In genomic region chrX:12839406-12840159, GRCm38 (mm10) we compare ENCODE assay signal across 8 mouse cellular contexts.
DNase-seq lines count a peak whose midpoint lies in the region; ATAC-seq and TF ChIP-seq lines count a peak whose summit lies in the region.

No protein-coding gene starts in this region.

- peak overlapping the region; percentile 47; the same call in 1 of the 2 replicates for H3K9ac ChIP-seq in ES-Bruce4 (ENCODE audit: low read depth, poor library complexity, severe bottlenecking)
- no peak overlapping the region for H3K9ac ChIP-seq in embryonic facial prominence, embryonic 15.5 days
- no peak overlapping the region for H3K9ac ChIP-seq in liver, postnatal 0 days (replicated peaks)
- peak overlapping the region; percentile 44 for H3K9ac ChIP-seq in neural tube, embryonic 11.5 days (ENCODE audit: low read length)

- ATAC-seq in embryonic facial prominence, embryonic 15.5 days (ENCODE audit: insufficient number of reproducible peaks, low FRiP score, low TSS enrichment, low read depth), result no peak
- ATAC-seq in liver, postnatal 0 days, result peak; percentile 50
- ATAC-seq in neural tube, embryonic 11.5 days (ENCODE audit: insufficient read depth, low FRiP score, low TSS enrichment), result peak; percentile 82

- peak overlapping the region; percentile 96 for H3K27ac ChIP-seq in ES-Bruce4 (ENCODE audit: insufficient read depth, low read length)
- peak overlapping the region; percentile 66 for H3K27ac ChIP-seq in bone marrow macrophage, adult 2 months (ENCODE audit: insufficient read depth, low read depth, low read length)
- H3K27ac ChIP-seq in embryonic facial prominence, embryonic 15.5 days (replicated peaks), result peak overlapping the region; percentile 87
- H3K27ac ChIP-seq in liver, postnatal 0 days (ENCODE audit: low read depth), result 0 out of 2 replicates have a peak overlapping the region, but pooled peaks have one; percentile 39
- peak overlapping the region; percentile 82 for H3K27ac ChIP-seq in neural tube, embryonic 11.5 days (ENCODE audit: low read depth, low read length)

- intact Hi-C loops in heart, postnatal 36 days (cut with DNase I), result loop anchor here (2.0 to 5.0 kb wide), 2 partner anchors 77 to 163 kb away; partner anchors contain the start of gene Med14

- no peaks in the 10 kb centered on the region for H3K4me1 ChIP-seq in ES-Bruce4 (ENCODE audit: control insufficient read depth, insufficient read depth, low read length)
- peaks cover 18% of the 10 kb centered on the region for H3K4me1 ChIP-seq in bone marrow macrophage, adult 2 months (ENCODE audit: control insufficient read depth, insufficient read depth, low read length)
- no peaks in the 10 kb centered on the region for H3K4me1 ChIP-seq in embryonic facial prominence, embryonic 15.5 days
- no peaks in the 10 kb centered on the region; the same call in 1 of the 2 replicates for H3K4me1 ChIP-seq in liver, postnatal 0 days (ENCODE audit: insufficient read depth)
- H3K4me1 ChIP-seq in neural tube, embryonic 11.5 days (ENCODE audit: control insufficient read depth, insufficient read depth, low read length), result no peaks in the 10 kb centered on the region

- peak; percentile 22 to 33 for DNase-seq in heart, postnatal 36 days
- peak; percentile 40 to 60 for DNase-seq in kidney, postnatal 4 days
- DNase-seq in liver, postnatal 0 days, result no peak
- DNase-seq in neural tube, embryonic 11.5 days (ENCODE audit: low spot score), result peak; percentile 60
- peak; percentile 43 for DNase-seq in yolk sac, embryonic 10.5 days (ENCODE audit: low spot score)

- no peaks in the 10 kb centered on the region for H3K9me3 ChIP-seq in ES-Bruce4 (replicated peaks; ENCODE audit: control insufficient read depth, insufficient read depth, low read length, poor library complexity, severe bottlenecking)
- no peaks in the 10 kb centered on the region for H3K9me3 ChIP-seq in embryonic facial prominence, embryonic 15.5 days (replicated peaks)
- H3K9me3 ChIP-seq in liver, postnatal 0 days (ENCODE audit: low read length), result no peaks in the 10 kb centered on the region
- no peaks in the 10 kb centered on the region for H3K9me3 ChIP-seq in neural tube, embryonic 11.5 days (ENCODE audit: control insufficient read depth, low read length)

- TF ChIP-seq EP300 in ES-Bruce4 (IDR thresholded peaks at IDR 0.05; ENCODE audit: insufficient read depth, low read depth, low read length), result no peak
- no peak for TF ChIP-seq EP300 in liver, postnatal 0 days (IDR thresholded peaks at IDR 0.05; ENCODE audit: low read depth)

- H3K27me3 ChIP-seq in ES-Bruce4 (ENCODE audit: control insufficient read depth, insufficient read depth, low read length, poor library complexity, severe bottlenecking), result no peaks in the 10 kb centered on the region
- no peaks in the 10 kb centered on the region for H3K27me3 ChIP-seq in embryonic facial prominence, embryonic 15.5 days
- no peaks in the 10 kb centered on the region for H3K27me3 ChIP-seq in liver, postnatal 0 days (ENCODE audit: insufficient read depth, low read length)
- H3K27me3 ChIP-seq in neural tube, embryonic 11.5 days (ENCODE audit: control insufficient read depth, insufficient read depth, low read length), result no peaks in the 10 kb centered on the region

- H3K4me3 ChIP-seq in ES-Bruce4 (ENCODE audit: low read depth, low read length), result 0 out of 2 replicates have a peak overlapping the region, but pooled peaks have one; percentile 38
- H3K4me3 ChIP-seq in bone marrow macrophage, adult 2 months (ENCODE audit: insufficient read depth, low read length), result peak overlapping the region; percentile 52
- peak overlapping the region; percentile 37 for H3K4me3 ChIP-seq in embryonic facial prominence, embryonic 15.5 days (replicated peaks)
- H3K4me3 ChIP-seq in liver, postnatal 0 days (ENCODE audit: low read depth, low read length), result peak overlapping the region; percentile 36
- peak overlapping the region; percentile 8; the same call in 1 of the 2 replicates for H3K4me3 ChIP-seq in neural tube, embryonic 11.5 days (ENCODE audit: low read depth, low read length)

- H3K36me3 ChIP-seq in ES-Bruce4 (ENCODE audit: control insufficient read depth, insufficient read depth, low read length, poor library complexity, severe bottlenecking), result no peaks in the 10 kb centered on the region
- H3K36me3 ChIP-seq in embryonic facial prominence, embryonic 15.5 days, result no peaks in the 10 kb centered on the region
- no peaks in the 10 kb centered on the region for H3K36me3 ChIP-seq in liver, postnatal 0 days (replicated peaks; ENCODE audit: insufficient read depth, low read length)
- no peaks in the 10 kb centered on the region for H3K36me3 ChIP-seq in neural tube, embryonic 11.5 days (ENCODE audit: control insufficient read depth, insufficient read depth, low read length)

- 17% methylated on average over 11 of the region's 11 CpGs for WGBS in embryonic facial prominence, embryonic 15.5 days
- 24% methylated on average over 11 of the region's 11 CpGs for WGBS in liver, postnatal 0 days (ENCODE audit: insufficient replicate concordance)
- WGBS in neural tube, embryonic 11.5 days, result 23% methylated on average over 11 of the region's 11 CpGs

- no peak for TF ChIP-seq POLR2A in ES-Bruce4 (IDR thresholded peaks at IDR 0.05; ENCODE audit: insufficient read depth, low read length)
- TF ChIP-seq POLR2A in bone marrow macrophage, adult 2 months (IDR thresholded peaks at IDR 0.05; ENCODE audit: borderline replicate concordance, low read depth, low read length), result no peak

- peak overlapping the region; percentile 47 for H3K4me2 ChIP-seq in embryonic facial prominence, embryonic 15.5 days (replicated peaks)
- peak overlapping the region; percentile 73 for H3K4me2 ChIP-seq in liver, postnatal 0 days (ENCODE audit: low read depth, low read length)
- H3K4me2 ChIP-seq in neural tube, embryonic 11.5 days (ENCODE audit: low read depth), result peak overlapping the region; percentile 39

- TF ChIP-seq CTCF in ES-Bruce4 (IDR thresholded peaks at IDR 0.05; ENCODE audit: low read depth, low read length), result no peak
- TF ChIP-seq CTCF in bone marrow macrophage, adult 2 months (IDR thresholded peaks at IDR 0.05; ENCODE audit: low read depth, low read length), result no peak
- TF ChIP-seq CTCF in liver, postnatal 0 days (IDR thresholded peaks at IDR 0.05; ENCODE audit: low read depth), result peak; percentile 66

Comparison
In these comparisons a context has a peak if more than half of its experiments do, and no peak if none do; other contexts are left out.
1. H3K27ac ChIP-seq: peak in every context shown above with its lines; median percentile 96 in ES-Bruce4; 87 in embryonic facial prominence, embryonic 15.5 days; 82 in neural tube, embryonic 11.5 days; 66 in bone marrow macrophage, adult 2 months; 39 in liver, postnatal 0 days.
2. H3K9ac ChIP-seq: peak in ES-Bruce4 (single experiment) and neural tube, embryonic 11.5 days (single experiment); none in embryonic facial prominence, embryonic 15.5 days (single experiment) and liver, postnatal 0 days (single experiment).
3. Peak in every context shown above with its lines, with median percentiles within 50 percentile points of each other: H3K4me3 ChIP-seq and H3K4me2 ChIP-seq.